Mouse (Mus musculus): ENCODE results near the gene Slc36a2.

The Slc36a2 gene

DNA sequence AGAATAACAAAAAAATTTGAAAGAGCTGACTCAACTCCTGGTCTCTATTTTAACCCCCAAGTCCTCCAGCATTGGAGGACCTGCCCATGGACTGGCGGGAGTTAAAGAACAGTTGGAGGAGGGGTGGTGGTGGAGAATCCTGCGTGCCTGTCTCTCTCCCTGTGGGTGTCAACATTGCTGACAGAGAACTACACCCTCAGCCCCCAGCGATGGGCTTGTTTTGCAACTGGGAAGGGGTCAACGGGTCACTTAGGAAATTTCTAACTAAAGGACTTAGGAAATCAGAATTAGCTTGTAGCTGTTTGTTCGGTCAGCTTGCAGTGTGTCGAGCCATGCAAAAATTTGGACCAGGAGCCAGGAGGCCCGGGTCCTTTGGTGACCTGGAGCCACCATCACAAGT is 1.8 kb downstream of the Slc36a2 start:
- no peak for DNase-seq

DNA sequence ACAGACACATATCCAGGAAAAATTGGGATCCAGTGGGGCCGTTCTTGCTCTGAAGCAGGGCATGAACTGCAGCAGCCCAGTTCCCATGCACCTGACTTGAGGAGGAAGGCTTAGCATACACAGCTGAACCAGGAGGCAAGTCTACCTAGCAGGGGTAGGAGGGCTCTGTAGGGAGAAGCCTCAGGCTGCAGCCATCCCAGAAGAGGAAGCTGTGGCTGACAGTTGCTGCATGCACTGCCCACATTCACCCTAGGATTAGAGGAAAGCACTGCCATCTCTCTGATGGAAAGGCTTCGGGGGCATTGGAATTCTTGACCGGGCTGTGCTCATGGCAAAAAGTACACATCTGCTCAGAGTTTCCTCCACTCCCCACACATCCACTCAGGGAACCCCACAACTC is 5.0 kb downstream of the Slc36a2 start:
- DNase-seq: no peak

DNA sequence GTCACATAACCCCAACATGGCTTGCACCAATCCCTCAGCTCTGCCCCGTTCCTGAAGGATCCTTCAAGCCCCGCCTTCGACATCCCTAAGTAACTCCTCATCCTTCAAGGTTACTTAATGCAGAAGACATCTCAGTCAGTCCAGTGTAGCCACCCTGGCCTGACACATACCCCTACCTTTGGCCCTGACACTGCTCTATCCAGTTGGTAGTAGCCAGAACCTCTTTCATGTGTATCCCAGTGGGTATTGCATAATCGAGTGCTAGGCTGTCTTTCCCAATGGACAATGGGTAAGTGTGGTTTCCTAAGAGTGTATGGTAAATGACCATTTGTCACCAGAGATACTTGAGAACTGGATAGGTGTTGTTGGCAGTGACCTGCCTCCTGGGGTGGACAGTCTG is 6.0 kb downstream of the Slc36a2 start:
- no peak for DNase-seq

DNA sequence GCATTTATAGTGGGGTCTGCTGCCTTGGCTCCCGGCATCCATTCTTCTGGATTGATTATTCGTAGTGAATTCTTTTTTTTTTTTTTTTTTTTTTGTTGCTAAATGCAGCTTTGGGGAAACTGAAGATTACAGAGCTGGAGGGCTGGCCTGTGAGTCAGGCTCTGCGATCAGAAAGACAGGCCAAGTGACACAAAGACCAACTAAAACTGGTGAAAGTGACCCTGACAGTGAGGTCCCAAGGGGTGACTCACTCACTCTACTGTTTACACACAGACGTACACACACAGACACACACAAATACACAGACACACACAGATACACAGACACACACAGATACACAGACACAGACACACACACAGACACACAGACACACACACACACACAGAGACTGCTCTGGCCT is 14.4 kb downstream of the Slc36a2 start:
- no peak for DNase-seq

DNA sequence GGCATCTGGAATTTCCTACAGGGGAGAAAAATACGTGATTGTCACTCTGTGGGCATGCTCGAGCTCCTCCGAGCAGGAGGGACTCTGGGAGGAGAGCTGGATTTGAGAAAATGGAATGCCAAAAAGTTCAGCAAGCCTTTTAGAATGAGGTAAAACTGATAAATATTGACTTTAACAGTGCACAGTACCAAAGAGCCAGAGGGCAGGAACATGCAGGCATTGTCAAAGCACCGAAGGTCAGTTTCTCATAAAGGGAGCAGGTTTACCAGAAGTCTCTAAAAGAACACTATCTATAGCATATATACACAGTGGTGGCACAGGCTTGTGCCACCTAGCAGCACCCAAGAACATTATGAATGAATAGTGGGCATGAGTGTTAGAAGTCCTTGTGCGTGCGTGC is 16.0 kb downstream of the Slc36a2 start:
- no peak for DNase-seq

DNA sequence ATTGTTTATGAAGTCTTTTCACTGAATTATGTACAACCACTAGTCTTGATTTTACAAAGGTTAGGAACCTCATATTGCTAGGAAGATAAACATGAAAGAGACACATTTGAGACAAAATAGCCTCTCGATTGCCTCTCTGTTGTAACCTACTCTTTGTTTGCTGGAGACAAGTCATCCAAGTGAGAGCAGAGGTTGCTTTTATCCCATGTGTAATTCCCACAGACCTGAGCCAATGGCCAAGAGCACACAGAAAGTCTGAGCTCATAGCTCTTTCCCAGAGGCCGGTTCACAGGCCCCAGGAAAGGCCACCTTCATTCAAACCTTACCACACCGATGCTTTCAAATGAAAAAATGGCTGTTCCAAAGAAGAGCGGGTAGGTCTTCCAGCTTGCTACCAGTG is 16.4 kb downstream of the Slc36a2 start:
- no peak for DNase-seq

DNA sequence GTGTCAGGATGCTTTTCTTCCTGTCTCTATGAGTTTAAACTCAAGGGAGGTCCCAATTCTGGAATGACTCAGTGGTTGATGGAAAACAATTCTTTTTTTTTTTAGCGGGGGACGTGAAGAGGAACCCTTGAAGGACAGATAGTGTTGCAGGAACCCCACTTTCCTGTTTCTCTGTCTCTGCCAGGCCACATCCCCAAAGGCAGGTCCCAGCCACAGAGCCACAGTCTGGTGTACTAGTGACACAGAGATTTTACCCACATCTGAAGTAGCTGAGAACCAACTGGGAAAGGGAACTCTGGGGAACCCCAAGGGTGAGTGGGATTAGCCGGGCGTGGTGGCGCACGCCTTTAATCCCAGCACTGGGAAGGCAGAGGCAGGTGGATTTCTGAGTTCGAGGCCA is 19.1 kb downstream of the Slc36a2 start:
- no peak for DNase-seq

DNA sequence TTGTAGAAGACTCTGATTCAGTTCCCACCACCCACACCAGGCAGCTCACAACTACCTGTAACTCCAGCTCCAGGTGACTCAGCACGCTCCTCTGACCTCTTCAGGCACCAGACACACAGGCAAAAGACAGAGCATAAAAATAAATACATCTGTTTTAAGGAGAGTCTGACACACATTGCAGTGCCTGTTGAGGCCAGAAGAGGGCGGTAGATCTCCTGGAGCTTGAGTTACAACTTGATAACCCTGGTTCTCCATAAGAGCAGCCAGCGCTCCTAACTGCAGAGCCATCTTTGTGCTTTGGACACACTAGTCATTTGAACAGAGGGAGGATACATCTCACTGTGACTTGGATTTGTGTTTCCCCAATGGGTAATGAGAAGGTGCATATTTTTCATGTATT is 20.2 kb downstream of the Slc36a2 start:
- DNase-seq: peak; percentile 9 to 48

DNA sequence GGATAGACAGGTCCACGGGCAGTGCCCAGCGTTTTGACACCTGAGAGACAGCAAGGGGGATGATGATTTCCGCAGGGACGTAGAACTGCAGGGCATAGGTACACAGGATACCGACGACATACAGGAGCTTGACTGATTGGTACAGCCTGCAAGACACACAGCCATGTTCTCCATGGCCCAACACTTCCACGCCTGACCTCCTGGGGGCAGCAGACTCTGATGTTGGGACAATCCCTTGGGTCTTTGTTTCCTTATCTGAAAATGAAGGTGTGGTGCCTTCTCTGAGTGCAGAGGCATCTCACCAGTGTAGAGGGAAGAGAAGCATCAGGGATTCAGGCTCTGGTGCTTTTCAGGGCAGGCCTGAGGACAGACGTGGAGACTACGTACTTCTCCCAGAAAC is 22.2 kb downstream of the Slc36a2 start:
- peak in 1 of 2 experiments; percentile 56 for DNase-seq

DNA sequence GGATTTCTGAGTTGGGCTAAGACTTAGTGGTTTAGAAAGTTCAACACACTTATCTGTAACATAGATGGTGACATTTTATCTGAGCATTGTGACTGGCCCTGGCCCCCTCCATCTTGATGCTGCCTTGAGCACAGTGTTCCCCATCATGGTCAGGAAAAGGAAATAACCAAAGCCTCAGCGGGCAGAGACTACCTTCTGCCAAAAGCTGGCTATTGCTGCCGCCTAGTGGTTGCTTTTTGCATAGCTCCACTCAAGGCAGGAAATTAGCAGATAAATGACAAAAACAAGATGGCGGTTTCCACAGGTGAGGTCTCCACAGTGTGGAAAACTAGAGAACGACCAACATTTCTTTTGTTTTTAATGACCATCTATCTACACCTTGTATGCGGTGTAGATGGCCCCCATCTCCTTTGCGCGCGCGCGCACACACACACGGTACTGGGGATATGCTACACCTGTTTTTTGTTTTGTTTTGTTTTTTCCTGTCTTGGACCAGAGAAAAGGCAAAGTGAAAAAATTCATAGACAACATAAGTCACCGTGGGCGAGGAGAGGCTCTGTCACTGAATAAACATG is 26.0 kb downstream of the Slc36a2 start:
- DNase-seq: peak; percentile 74 to 92

DNA sequence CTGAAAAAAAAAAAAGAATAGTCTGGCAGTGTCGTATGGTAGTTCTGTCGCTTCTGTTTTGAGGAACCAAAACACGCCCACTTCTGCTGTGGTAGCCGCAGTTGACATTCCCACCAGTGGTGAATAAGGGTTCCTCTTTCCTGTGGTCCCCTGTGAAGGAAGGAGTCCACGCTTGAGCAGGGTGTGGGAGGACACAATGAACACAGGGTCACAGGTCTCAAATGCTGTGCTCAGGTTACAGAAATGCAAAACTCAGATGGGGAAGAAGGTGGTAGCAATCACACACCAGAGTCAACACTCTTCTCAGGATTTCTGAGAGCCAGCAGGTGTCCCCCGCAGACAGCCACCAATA is 29.8 kb downstream of the Slc36a2 start:
- no peak for DNase-seq

DNA sequence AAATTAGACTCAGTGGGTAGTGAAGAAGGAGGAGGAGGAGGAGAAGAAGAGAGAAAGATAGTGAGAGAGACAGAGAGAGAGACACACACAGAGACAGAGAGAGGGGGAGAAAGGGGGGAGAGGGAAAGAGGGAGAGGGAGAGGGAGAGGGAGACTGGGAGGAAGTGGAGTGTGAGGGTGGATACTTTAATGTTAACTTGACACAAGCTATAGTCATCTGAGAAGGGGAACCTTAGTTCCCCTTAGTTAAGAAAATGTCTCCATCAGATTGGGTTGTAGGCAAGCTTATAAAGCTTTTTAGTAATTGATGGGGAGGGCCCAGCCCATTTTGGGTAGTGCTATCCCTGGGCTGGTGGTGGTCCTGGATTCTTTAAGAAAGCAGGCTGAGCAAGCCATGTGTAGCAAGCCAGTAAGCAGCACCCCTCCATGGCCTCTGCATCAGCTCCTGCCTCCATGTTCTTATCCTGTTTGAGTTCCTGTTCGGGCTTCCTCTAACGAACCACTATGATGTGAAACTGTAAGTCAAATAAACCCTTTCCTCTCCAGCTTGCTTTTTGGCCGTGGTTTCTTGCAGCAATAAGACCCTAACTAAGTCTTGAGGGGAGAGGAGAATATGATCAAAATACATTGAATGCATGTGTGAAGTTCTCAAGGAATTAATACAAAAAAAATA is 30.3 kb downstream of the Slc36a2 start:
- DNase-seq: no peak

DNA sequence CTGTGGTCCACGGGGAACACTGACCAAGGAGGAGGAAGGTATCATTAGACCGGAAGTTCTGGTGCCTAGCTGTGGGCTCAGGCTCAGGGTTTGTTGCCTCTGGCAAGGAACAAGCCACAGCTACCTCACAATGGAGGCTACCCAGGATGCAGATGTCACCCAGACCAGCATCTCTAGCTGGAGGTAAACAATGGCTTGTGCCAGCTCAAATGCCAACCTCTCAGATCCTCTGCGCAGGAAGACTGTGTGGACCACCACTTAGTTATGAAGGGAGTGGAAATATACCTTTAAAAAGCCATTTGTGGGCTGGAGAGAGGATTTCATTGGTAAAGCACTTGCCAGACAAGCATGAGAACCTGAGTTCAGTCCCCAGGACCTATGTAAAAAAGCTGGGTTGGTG is 33.3 kb downstream of the Slc36a2 start, which contains the start of gene Slc36a3:
TSS of gene Slc36a3 (minus strand) at position 101 of the 400 bp plus-strand sequence.
- no peak for DNase-seq

DNA sequence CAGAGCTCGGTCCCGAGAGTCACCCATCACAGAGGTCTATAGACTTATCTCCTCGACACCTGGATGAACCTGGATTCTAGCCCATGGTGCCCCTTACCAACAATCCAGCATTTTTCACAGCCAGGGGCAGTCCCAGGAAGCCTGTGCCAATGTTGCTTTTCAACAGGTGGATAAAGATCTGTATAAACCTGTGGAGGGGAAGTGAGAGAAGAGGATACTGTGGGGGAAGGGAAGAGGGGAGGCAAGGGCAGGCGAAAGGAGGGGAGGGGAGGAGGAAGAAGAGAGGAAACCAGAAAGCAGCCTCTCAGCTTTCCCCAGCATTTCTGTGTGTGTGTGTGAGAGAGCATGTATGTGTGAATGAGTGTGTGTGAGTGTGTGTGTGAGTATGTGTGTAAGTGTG is 36.4 kb downstream of the Slc36a2 start:
- no peak for DNase-seq

DNA sequence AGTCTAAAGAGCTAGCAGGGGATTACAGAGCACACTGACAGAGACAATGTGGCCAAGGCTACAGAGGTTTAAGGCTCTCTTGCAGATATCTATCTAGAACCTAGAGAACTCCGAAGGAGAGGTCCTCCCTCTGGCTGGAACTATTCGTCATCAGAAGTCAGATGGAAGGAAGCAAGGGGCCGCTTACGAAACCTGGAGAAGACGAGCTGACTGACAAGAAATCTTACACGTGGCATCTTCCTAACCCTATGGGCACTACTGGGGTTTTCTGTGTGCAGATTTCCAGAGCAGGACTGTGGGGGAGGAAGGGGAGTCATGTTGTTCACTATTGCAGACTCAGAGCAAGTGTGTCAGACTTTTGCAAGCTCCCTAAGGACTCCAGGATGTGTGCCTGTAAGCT is 37.5 kb downstream of the Slc36a2 start:
- DNase-seq: no peak

DNA sequence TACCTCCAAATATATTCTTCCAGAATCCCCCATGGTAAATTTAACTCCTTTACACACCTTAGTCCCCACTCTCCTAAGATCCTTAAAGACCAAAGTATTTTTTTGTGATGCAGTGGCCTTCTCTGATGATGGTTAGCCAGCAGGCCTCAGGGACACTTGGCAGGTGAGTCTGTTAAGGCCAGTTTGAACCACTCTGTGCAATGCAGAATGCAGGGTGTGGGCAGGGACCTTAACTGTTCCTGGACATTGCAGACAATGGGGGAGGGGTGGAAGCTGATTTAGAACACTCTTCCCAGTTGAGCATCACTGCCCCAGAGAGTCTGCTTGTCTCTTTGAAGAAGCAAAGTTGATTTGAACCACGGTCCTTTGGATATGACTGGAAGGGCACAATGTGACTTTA is 38.0 kb downstream of the Slc36a2 start:
- no peak for DNase-seq

DNA sequence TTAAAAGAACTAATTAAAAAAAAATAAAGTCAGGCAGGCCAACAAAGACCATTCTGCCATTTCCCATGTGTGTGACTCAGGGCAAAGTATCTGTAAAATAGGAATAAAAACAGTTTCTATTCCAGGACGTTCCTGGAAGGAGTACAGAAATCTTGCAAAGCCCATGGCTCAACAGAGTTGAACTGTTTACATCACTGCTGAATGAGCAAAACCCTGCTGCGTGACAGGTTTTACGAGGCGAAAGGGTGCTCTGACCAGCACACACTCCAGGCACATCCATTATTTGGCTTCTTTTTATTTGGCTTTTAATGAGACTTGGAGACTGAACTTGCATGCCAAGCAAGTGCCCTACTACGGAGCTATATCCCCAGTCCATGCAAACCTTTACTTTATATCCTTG is 40.9 kb downstream of the Slc36a2 start:
- no peak for DNase-seq

DNA sequence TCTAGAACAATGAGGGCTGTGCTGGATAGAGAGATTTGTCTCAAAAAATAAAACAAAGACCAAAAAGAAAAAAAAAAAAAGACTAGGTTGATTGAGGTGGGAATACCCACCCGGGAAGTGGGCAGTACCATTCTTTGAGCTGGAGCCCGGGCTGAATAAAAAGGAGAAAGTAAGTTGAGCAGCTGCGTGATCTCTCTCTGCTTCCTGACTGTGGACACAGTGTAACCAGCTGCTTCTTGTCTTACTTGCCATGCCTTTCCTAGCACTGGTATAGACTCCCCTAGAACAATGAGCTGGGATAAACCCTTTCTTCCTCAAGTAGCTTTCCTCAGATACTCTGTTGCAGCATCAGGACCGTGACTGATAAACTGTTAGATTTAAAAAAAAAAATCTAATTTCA is 43.4 kb downstream of the Slc36a2 start:
- DNase-seq: no peak

DNA sequence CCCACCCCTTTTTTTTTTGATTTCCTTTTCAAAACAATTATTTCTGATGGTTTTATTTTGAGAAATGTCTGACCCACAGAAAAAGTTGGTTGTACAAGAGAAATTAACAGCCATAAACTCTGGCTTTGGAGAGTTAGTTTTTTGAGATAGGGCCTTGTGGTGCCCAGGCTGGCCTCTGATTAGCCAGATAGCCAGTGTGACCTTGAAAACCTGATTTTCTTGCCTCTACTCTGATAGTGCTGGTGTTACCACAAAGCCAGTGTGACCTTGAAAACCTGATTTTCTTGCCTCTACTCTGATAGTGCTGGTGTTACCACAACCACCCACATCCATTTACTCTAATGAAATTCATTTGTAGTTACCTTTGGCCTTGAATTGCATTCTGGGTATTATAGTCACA is 47.2 kb downstream of the Slc36a2 start:
- no peak for DNase-seq

DNA sequence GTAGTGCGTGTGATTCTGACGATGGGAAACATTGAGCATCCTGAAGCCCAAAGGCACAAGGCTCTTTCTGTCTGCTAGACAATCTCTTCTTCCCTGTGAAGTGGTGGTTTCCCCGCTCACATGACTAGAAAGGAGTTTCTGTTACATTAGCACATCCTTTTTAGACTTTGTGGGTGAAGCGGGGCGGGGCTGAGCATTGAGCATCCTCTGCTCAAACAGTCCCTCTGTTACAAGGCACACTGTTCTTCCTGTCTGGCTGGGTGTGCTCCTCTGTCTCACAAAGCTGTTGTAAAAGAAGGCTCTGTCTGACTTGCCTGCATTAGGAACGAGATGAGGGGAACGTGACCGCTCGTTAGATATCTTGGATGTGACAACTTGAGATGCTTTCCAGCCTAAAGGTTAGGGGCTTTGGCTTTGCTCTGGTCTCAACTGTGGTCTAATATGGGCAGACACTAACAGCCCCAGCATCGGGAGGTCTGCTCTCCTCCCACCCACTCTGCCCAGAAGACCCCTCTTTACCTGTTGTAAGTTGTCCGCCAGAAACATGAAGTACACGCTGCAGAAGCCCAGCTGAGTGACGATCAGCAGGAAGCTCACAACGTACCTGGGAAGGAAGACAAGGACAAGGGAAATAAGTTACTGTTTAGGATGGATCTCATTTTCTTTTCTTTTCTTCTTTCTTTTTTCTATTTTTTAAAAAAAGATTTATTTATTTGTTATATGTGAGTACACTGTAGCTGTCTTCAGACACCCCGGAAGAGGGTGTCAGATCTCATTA is 47.9 kb downstream of the Slc36a2 start:
- no peak for DNase-seq

DNA sequence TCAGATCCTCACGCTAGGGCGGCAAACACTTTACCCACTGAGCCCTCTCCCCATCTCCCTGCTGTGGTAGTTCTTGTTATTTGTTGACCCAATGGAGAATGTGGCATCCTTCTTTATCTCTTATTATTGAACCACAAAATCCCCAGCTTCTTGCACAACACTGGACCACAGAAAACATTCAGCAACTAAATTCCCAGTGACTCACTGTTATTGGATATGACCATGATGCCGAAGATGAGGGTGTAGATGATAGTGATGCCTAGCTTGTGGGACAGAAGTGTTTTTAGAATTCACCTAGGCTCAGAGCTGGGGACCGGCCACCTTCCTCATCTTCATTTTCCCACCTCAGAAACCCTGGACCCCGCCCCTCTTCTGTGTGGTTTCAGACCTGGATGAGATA is 50.0 kb downstream of the Slc36a2 start:
- no peak for DNase-seq

DNA sequence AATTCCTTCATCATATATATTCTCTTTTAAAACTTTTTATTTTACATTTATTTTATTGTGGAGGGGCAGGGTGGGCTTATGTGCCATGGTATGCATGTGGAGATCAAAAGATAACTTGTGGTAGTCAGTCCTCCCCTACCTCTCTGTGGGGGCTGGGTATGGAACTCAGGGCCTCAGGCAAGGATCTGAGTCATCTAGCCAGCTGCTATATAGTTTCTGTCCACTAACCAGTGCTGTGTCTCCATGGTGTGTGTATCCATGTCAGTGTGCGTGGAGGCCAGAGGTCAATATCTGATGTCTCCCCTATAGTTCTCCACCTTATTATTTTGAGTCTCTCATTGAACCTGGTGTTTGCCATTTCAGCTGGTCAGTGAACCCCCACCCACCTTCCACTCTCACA is 50.5 kb downstream of the Slc36a2 start:
- DNase-seq: no peak

DNA sequence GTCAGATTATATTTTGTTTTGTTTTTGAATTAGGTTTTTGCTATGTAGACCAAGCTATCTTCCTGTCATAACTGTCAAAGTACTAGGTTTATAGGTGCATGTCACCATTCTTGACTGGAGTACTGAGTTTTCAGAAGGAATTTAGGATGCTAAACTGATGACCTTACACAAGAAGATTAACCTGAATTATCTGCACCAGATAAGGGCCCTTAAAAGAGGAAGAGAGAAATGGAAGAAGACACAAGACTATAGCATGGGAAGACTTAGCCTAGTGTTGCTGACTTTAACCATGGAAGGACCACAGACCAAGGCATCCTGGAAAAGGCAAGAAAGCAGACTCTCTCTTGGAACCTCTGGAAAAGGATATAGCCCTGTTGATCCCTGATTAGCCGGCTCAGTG is 51.7 kb downstream of the Slc36a2 start:
- DNase-seq: no peak

DNA sequence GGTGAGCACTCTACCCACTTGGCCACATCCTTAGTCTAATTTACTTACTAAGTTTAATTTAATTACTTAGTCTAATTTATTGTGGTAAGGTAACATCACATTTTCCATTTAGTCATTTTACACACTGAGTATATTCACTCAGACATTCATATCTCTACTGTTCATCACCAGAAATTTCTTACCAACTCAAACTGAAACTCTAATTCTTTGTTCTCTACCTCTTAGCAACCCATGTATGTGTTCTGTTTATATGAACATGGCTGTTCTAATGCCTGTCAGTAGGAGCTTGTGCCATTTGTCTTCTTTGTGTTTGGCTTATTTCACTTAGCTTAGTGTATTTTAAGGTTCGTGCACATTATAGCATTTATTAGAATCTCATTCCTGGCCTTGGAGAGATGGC is 52.9 kb downstream of the Slc36a2 start:
- DNase-seq: no peak

Data from kidney, adult 8-10 months (tissue).